Mouse (Mus musculus): ENCODE measurements at regions not wholly inside any gene's neighbourhood (a gene's known extent, or its start where the extent isn't known, plus 50 kb on each side); places are given as distances from the start of the nearest gene placed in this dataset.

DNA sequence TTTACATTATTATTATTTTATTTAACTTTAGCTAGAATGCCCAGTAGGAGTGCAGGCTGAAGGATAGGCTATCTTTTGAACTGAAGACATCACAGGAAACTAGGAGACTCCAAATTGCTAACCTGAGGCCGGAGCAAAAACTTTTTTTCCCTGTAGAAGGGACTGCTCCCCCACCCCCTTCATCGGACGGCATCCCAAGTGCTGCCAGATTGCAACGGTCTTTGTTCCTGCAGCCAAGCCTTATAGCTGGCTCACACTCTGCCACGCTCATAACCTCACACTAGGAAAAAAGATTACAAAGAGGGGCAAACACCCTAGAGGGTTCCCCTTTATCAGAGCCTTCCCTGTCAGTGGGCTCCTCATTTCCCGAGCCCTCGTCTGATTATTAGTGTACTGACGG, 896.7 kb downstream of the 5730522E02Rik start:
- H3K27me3 ChIP-seq (replicated peaks; ENCODE audit: control insufficient read depth, insufficient read depth, low read length), result no peaks in the 10 kb centered on the region
- no peaks in the 10 kb centered on the region for H3K9me3 ChIP-seq (replicated peaks; ENCODE audit: control insufficient read depth, low read length)
- no peak overlapping the region for H3K4me3 ChIP-seq (ENCODE audit: low read depth, low read length)
- H3K36me3 ChIP-seq (ENCODE audit: control insufficient read depth, insufficient read depth, low read length), result no peaks in the 10 kb centered on the region
- WGBS, result 9% methylated on average over 8 of the region's 8 CpGs
- peak; percentile 73 for DNase-seq (ENCODE audit: low spot score)
- ATAC-seq, result peak; percentile 86
- peaks cover 9% of the 10 kb centered on the region; the same call in 1 of the 2 replicates for H3K4me1 ChIP-seq (ENCODE audit: control insufficient read depth, insufficient read depth, low read length)
- H3K9ac ChIP-seq (ENCODE audit: low read length), result peak overlapping the region; percentile 33; the same call in 1 of the 2 replicates
- H3K4me2 ChIP-seq (ENCODE audit: low read length), result no peak overlapping the region; the same call in 1 of the 2 replicates
- H3K27ac ChIP-seq (ENCODE audit: low read depth, low read length), result no peak overlapping the region

GRCm38 (mm10) chr11:25313308-25313707, 897.3 kb downstream of the 5730522E02Rik start:
- Histone ChIP-seq H3K27ac (ENCODE audit: low read depth, low read length) (no peak overlapping the region), H3K4me2 (ENCODE audit: low read length) (no peak overlapping the region), H3K36me3 (ENCODE audit: control insufficient read depth, insufficient read depth, low read length) (no peaks in the 10 kb centered on the region), H3K4me3 (ENCODE audit: low read depth, low read length) (no peak overlapping the region), H3K27me3 (replicated peaks; ENCODE audit: control insufficient read depth, insufficient read depth, low read length) (no peaks in the 10 kb centered on the region), H3K9ac (ENCODE audit: low read length) (no peak overlapping the region), H3K9me3 (replicated peaks; ENCODE audit: control insufficient read depth, low read length) (no peaks in the 10 kb centered on the region), H3K4me1 (ENCODE audit: control insufficient read depth, insufficient read depth, low read length) (peaks cover 9% of the 10 kb centered on the region; the same call in 1 of the 2 replicates)
- 13% methylated on average over 4 of the region's 4 CpGs for WGBS
- no peak for DNase-seq (ENCODE audit: low spot score)
- no peak for ATAC-seq

- no peaks in the 10 kb centered on the region for H3K9me3 ChIP-seq (replicated peaks; ENCODE audit: control insufficient read depth, low read length)
- WGBS, result 50% methylated on average over 3 of the region's 3 CpGs
- no peak overlapping the region for H3K27ac ChIP-seq (ENCODE audit: low read depth, low read length)
- H3K4me2 ChIP-seq (ENCODE audit: low read length), result no peak overlapping the region
- H3K36me3 ChIP-seq (ENCODE audit: control insufficient read depth, insufficient read depth, low read length), result no peaks in the 10 kb centered on the region
- peak; percentile 43 for DNase-seq (ENCODE audit: low spot score)
- no peaks in the 10 kb centered on the region for H3K27me3 ChIP-seq (replicated peaks; ENCODE audit: control insufficient read depth, insufficient read depth, low read length)
- H3K4me3 ChIP-seq (ENCODE audit: low read depth, low read length), result no peak overlapping the region
- peaks cover 9% of the 10 kb centered on the region; the same call in 1 of the 2 replicates for H3K4me1 ChIP-seq (ENCODE audit: control insufficient read depth, insufficient read depth, low read length)
- ATAC-seq, result peak; percentile 44; the same call in 1 of the 2 replicates
- no peak overlapping the region for H3K9ac ChIP-seq (ENCODE audit: low read length)
Observed at GRCm38 (mm10) chr11:25310754-25311153, 899.8 kb downstream of the 5730522E02Rik start.

- WGBS, result 17% methylated on average over 9 of the region's 9 CpGs
- Histone ChIP-seq H3K27ac (ENCODE audit: low read depth, low read length) (no peak overlapping the region), H3K9ac (ENCODE audit: low read length) (no peak overlapping the region), H3K9me3 (replicated peaks; ENCODE audit: control insufficient read depth, low read length) (no peaks in the 10 kb centered on the region), H3K4me1 (ENCODE audit: control insufficient read depth, insufficient read depth, low read length) (no peaks in the 10 kb centered on the region), H3K36me3 (ENCODE audit: control insufficient read depth, insufficient read depth, low read length) (no peaks in the 10 kb centered on the region), H3K27me3 (replicated peaks; ENCODE audit: control insufficient read depth, insufficient read depth, low read length) (no peaks in the 10 kb centered on the region), H3K4me2 (ENCODE audit: low read length) (no peak overlapping the region), H3K4me3 (ENCODE audit: low read depth, low read length) (no peak overlapping the region)
- DNase-seq (ENCODE audit: low spot score) (peak; percentile 85), ATAC-seq (peak; percentile 70)
Observed at GRCm38 (mm10) chr11:25301130-25301529, 909.4 kb downstream of the 5730522E02Rik start.

GRCm38 (mm10) chr11:25288346-25288745, 922.2 kb downstream of the 5730522E02Rik start:
- H3K36me3 ChIP-seq (ENCODE audit: control insufficient read depth, insufficient read depth, low read length), result no peaks in the 10 kb centered on the region
- H3K9me3 ChIP-seq (replicated peaks; ENCODE audit: control insufficient read depth, low read length), result no peaks in the 10 kb centered on the region
- no peaks in the 10 kb centered on the region for H3K27me3 ChIP-seq (replicated peaks; ENCODE audit: control insufficient read depth, insufficient read depth, low read length)
- no peak overlapping the region; the same call in 1 of the 2 replicates for H3K27ac ChIP-seq (ENCODE audit: low read depth, low read length)
- DNase-seq (ENCODE audit: low spot score), result no peak
- no peak overlapping the region for H3K9ac ChIP-seq (ENCODE audit: low read length)
- WGBS, result 84% methylated on average over 13 of the region's 13 CpGs
- no peak for ATAC-seq
- H3K4me1 ChIP-seq (ENCODE audit: control insufficient read depth, insufficient read depth, low read length), result no peaks in the 10 kb centered on the region
- H3K4me3 ChIP-seq (ENCODE audit: low read depth, low read length), result no peak overlapping the region
- no peak overlapping the region for H3K4me2 ChIP-seq (ENCODE audit: low read length)

GRCm38 (mm10) chr11:25287458-25288247, 922.9 kb downstream of the 5730522E02Rik start:
- Histone ChIP-seq H3K27me3 (replicated peaks; ENCODE audit: control insufficient read depth, insufficient read depth, low read length) (no peaks in the 10 kb centered on the region), H3K4me1 (ENCODE audit: control insufficient read depth, insufficient read depth, low read length) (no peaks in the 10 kb centered on the region), H3K27ac (ENCODE audit: low read depth, low read length) (no peak overlapping the region), H3K9me3 (replicated peaks; ENCODE audit: control insufficient read depth, low read length) (no peaks in the 10 kb centered on the region), H3K4me3 (ENCODE audit: low read depth, low read length) (no peak overlapping the region), H3K4me2 (ENCODE audit: low read length) (no peak overlapping the region), H3K36me3 (ENCODE audit: control insufficient read depth, insufficient read depth, low read length) (no peaks in the 10 kb centered on the region), H3K9ac (ENCODE audit: low read length) (no peak overlapping the region)
- peak; percentile 81; the same call in 1 of the 2 replicates for ATAC-seq
- DNase-seq (ENCODE audit: low spot score), result peak; percentile 67
- 63% methylated on average over 13 of the region's 13 CpGs for WGBS

DNA sequence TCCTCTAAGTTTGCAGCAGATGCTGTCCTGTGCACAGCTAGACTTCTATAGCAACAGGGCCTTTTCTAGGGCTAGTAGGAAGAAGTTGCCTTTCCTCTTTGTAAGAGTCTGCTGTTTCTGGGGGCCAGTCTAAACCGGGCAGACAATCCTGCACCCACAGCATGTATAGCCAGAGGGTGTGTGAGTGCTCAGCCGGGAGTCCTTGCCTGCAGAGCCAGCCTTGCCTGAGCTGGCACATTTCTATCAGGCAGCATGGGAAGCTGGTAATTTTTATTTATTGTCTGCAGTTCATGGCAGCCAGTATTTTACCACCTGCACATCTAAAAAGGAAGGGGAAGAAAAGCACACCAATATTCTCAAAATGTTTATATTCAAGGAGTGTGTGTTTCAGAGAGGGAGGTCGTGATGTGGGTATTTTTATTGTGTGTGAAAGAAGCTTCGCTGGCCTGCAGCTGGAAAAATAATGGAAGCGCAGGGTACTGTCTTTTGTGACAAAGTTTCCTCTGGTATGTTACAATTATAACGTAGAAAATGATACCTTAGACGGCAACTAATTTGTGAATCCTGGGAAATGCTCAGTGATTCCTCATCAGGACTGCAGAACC, 940.5 kb downstream of the 5730522E02Rik start:
- no peak overlapping the region for H3K4me3 ChIP-seq (ENCODE audit: low read depth, low read length)
- H3K36me3 ChIP-seq (ENCODE audit: control insufficient read depth, insufficient read depth, low read length), result no peaks in the 10 kb centered on the region
- no peak overlapping the region for H3K27ac ChIP-seq (ENCODE audit: low read depth, low read length)
- WGBS, result 3% methylated on average over 7 of the region's 7 CpGs
- H3K27me3 ChIP-seq (replicated peaks; ENCODE audit: control insufficient read depth, insufficient read depth, low read length), result no peaks in the 10 kb centered on the region
- ATAC-seq (peak; percentile 77), DNase-seq (ENCODE audit: low spot score) (peak; percentile 27)
- no peak overlapping the region for H3K9ac ChIP-seq (ENCODE audit: low read length)
- no peak overlapping the region for H3K4me2 ChIP-seq (ENCODE audit: low read length)
- H3K4me1 ChIP-seq (ENCODE audit: control insufficient read depth, insufficient read depth, low read length), result peaks cover 7% of the 10 kb centered on the region; the same call in 1 of the 2 replicates
- no peaks in the 10 kb centered on the region for H3K9me3 ChIP-seq (replicated peaks; ENCODE audit: control insufficient read depth, low read length)

GRCm38 (mm10) chr11:25262906-25263305, 947.7 kb downstream of the 5730522E02Rik start:
- H3K4me1 ChIP-seq (ENCODE audit: control insufficient read depth, insufficient read depth, low read length), result 0 out of 2 replicates have a peak, but pooled peaks cover 5% of the 10 kb centered on the region
- H3K9ac ChIP-seq (ENCODE audit: low read length), result no peak overlapping the region
- no peaks in the 10 kb centered on the region for H3K9me3 ChIP-seq (replicated peaks; ENCODE audit: control insufficient read depth, low read length)
- 7% methylated on average over 4 of the region's 4 CpGs for WGBS
- no peak overlapping the region for H3K27ac ChIP-seq (ENCODE audit: low read depth, low read length)
- H3K4me3 ChIP-seq (ENCODE audit: low read depth, low read length), result no peak overlapping the region
- DNase-seq (ENCODE audit: low spot score) (peak; percentile 51), ATAC-seq (peak; percentile 34)
- no peaks in the 10 kb centered on the region for H3K27me3 ChIP-seq (replicated peaks; ENCODE audit: control insufficient read depth, insufficient read depth, low read length)
- no peak overlapping the region for H3K4me2 ChIP-seq (ENCODE audit: low read length)
- no peaks in the 10 kb centered on the region for H3K36me3 ChIP-seq (ENCODE audit: control insufficient read depth, insufficient read depth, low read length)

- Histone ChIP-seq H3K27me3 (replicated peaks; ENCODE audit: control insufficient read depth, insufficient read depth, low read length) (no peaks in the 10 kb centered on the region), H3K4me2 (ENCODE audit: low read length) (no peak overlapping the region), H3K4me3 (ENCODE audit: low read depth, low read length) (no peak overlapping the region), H3K36me3 (ENCODE audit: control insufficient read depth, insufficient read depth, low read length) (no peaks in the 10 kb centered on the region), H3K9me3 (replicated peaks; ENCODE audit: control insufficient read depth, low read length) (no peaks in the 10 kb centered on the region), H3K4me1 (ENCODE audit: control insufficient read depth, insufficient read depth, low read length) (0 out of 2 replicates have a peak, but pooled peaks cover 5% of the 10 kb centered on the region), H3K27ac (ENCODE audit: low read depth, low read length) (no peak overlapping the region), H3K9ac (ENCODE audit: low read length) (no peak overlapping the region)
- ATAC-seq (no peak), DNase-seq (ENCODE audit: low spot score) (no peak)
- WGBS, result 91% methylated on average over 1 of the region's 1 CpGs
Observed at GRCm38 (mm10) chr11:25259691-25260090, 950.9 kb downstream of the 5730522E02Rik start.
